Mouse (Mus musculus): ENCODE measurements at regions not wholly inside any gene's neighbourhood (a gene's known extent, or its start where the extent isn't known, plus 50 kb on each side); places are given as distances from the start of the nearest gene placed in this dataset.
A peak's percentile ranks its signal among the peaks of the same experiment; 100 is the strongest.
"Not testable (repeated sequence)": the region's sequence is repeated elsewhere in the genome, so short reads cannot be mapped to it uniquely, and the experiment has no call there.

- no peak overlapping the region for H3K9ac ChIP-seq (replicated peaks)
- WGBS, result 71% methylated on average over 2 of the region's 2 CpGs
- no peak overlapping the region for H3K4me3 ChIP-seq
- no peaks in the 10 kb centered on the region for H3K27me3 ChIP-seq
- H3K4me2 ChIP-seq (replicated peaks), result no peak overlapping the region
- H3K9me3 ChIP-seq, result no peaks in the 10 kb centered on the region
- no peaks in the 10 kb centered on the region for H3K4me1 ChIP-seq
- ATAC-seq (replicated peaks), result no peak
- no peaks in the 10 kb centered on the region for H3K36me3 ChIP-seq
- H3K27ac ChIP-seq (replicated peaks), result no peak overlapping the region
These were observed 1121.0 kb upstream of the 1700015G11Rik start for GRCm38 (mm10) chr7:53136513-53136912.

DNA sequence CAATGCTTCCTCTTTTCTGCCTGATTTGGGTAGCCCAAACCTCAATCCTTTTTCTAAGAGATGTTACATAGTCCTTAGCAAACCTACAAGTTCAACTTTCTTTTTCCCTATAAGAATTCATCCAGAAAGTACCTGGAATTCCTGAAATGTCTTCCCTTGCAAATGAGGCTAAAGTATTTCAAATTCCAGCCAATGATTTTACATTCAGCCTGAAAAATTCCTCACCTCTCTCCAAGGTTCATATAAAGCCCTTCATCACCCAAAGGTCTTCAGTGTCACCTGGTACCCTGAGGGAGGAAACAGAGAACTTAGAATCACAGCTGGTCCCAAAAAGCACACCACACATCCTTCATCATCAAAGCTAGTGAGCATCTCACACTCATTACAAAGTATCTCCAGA lies 1102.1 kb upstream of the 1700015G11Rik start:
- Histone ChIP-seq H3K4me3 (no peak overlapping the region), H3K4me2 (replicated peaks) (no peak overlapping the region), H3K36me3 (no peaks in the 10 kb centered on the region), H3K27ac (replicated peaks) (no peak overlapping the region), H3K4me1 (no peaks in the 10 kb centered on the region), H3K9ac (replicated peaks) (no peak overlapping the region), H3K27me3 (no peaks in the 10 kb centered on the region), H3K9me3 (no peaks in the 10 kb centered on the region)
- ATAC-seq (replicated peaks), result no peak

GRCm38 (mm10) chr7:53115781-53116180 lies 1100.3 kb upstream of the 1700015G11Rik start:
- Histone ChIP-seq H3K9me3 (no peaks in the 10 kb centered on the region), H3K27ac (replicated peaks) (no peak overlapping the region), H3K4me3 (no peak overlapping the region), H3K4me1 (no peaks in the 10 kb centered on the region), H3K4me2 (replicated peaks) (no peak overlapping the region), H3K9ac (replicated peaks) (no peak overlapping the region), H3K36me3 (no peaks in the 10 kb centered on the region), H3K27me3 (no peaks in the 10 kb centered on the region)
- ATAC-seq (replicated peaks), result no peak
- WGBS, result 50% methylated on average over 2 of the region's 2 CpGs

DNA sequence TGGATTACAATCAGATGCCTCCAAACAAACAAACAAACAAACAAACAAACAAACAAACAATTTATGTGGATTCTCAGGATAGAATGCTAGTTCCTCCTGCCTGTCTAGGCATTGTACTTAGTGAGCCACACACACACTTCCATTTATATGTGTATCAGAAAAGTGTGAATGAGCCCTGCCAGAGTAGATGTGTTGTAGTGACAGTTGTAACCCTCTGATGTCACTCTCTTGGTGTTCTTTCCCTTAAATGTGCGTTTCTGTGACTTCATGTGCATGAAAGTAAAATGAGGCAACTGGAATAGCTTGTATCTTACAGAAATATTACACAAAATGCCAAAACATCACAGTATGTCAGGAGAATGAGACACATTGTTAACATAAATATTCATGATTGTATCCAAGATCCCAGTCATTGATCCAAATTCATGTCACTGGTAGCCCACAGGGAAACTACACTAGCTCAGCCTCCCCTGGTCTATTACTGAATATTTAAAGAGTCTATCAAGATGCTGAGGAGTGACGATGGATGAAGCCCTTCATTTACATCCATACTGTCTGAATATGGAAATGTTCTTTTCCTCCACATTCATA lies 1093.8 kb upstream of the 1700015G11Rik start:
- no peak overlapping the region for H3K4me3 ChIP-seq
- no peak overlapping the region for H3K4me2 ChIP-seq (replicated peaks)
- no peaks in the 10 kb centered on the region for H3K36me3 ChIP-seq
- 44% methylated on average over 2 of the region's 2 CpGs for WGBS
- H3K9me3 ChIP-seq, result no peaks in the 10 kb centered on the region
- peak; percentile 81 for ATAC-seq (replicated peaks)
- H3K27me3 ChIP-seq, result no peaks in the 10 kb centered on the region
- no peak overlapping the region for H3K9ac ChIP-seq (replicated peaks)
- no peak overlapping the region for H3K27ac ChIP-seq (replicated peaks)
- no peaks in the 10 kb centered on the region for H3K4me1 ChIP-seq

DNA sequence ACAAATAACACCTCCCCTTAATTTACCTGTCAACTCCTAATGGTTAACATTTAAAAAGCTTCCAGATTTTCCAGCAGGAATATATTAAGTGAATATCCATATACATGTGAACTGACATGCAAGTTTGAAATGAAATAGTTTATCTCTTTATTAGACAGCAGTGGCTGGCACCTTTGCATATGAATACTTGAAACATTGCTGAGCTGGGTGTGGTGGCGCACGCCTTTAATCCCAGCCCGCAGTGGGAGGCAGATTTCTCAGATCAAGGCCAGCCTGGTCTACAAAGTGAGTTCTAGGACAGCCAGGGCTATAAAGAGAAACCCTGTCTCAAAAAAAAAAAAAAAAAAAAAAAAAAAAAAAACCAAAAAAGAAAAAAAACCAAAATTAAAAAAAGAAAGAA lies 1092.1 kb upstream of the 1700015G11Rik start:
- no peak overlapping the region for H3K9ac ChIP-seq (replicated peaks)
- H3K27me3 ChIP-seq, result no peaks in the 10 kb centered on the region
- no peak overlapping the region for H3K4me3 ChIP-seq
- WGBS, result 86% methylated on average over 3 of the region's 3 CpGs
- H3K36me3 ChIP-seq, result no peaks in the 10 kb centered on the region
- H3K9me3 ChIP-seq, result no peaks in the 10 kb centered on the region
- H3K4me2 ChIP-seq (replicated peaks), result no peak overlapping the region
- no peak overlapping the region for H3K27ac ChIP-seq (replicated peaks)
- no peak for ATAC-seq (replicated peaks)
- no peaks in the 10 kb centered on the region for H3K4me1 ChIP-seq

GRCm38 (mm10) chr7:53085822-53086221 lies 1070.3 kb upstream of the 1700015G11Rik start:
- 95% methylated on average over 3 of the region's 3 CpGs for WGBS
- not testable (repeated sequence) for H3K9ac ChIP-seq (replicated peaks); ATAC-seq (replicated peaks); H3K4me3 ChIP-seq; H3K9me3 ChIP-seq; H3K27ac ChIP-seq (replicated peaks); H3K36me3 ChIP-seq; H3K4me2 ChIP-seq (replicated peaks); H3K27me3 ChIP-seq; H3K4me1 ChIP-seq

DNA sequence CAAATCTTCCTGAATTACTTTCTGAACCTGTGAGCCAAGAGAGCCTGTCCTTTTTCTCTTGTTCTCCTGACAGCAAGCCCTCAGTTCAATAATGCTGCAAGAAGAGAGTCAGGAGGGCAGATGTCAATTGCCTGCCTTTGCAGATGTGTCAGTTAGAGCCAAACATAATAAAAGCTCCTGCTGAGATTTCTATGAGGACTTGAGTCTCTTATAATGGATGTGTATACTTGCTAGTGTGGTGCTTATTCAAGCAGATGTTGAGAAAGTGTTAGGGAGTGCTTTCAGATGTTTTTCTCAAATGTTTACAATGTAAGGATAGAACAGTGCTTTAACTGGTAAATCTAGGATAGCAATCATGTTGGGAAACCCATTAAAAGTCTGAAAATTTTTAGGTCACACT lies 1055.1 kb upstream of the 1700015G11Rik start:
- no peak overlapping the region for H3K4me2 ChIP-seq (replicated peaks)
- H3K27me3 ChIP-seq, result no peaks in the 10 kb centered on the region
- no peak overlapping the region for H3K27ac ChIP-seq (replicated peaks)
- no peaks in the 10 kb centered on the region for H3K4me1 ChIP-seq
- no peak overlapping the region for H3K9ac ChIP-seq (replicated peaks)
- no peaks in the 10 kb centered on the region for H3K36me3 ChIP-seq
- no peak for ATAC-seq (replicated peaks)
- no peak overlapping the region for H3K4me3 ChIP-seq
- 0 out of 2 replicates have a peak, but pooled peaks cover 6% of the 10 kb centered on the region for H3K9me3 ChIP-seq
